Mouse (Mus musculus) right cerebral cortex, adult 2 months (tissue): ENCODE results near the gene Dzip1.

ENCODE experiments used
- DNase-seq, 2 experiments: peaks; one replicate each; pipeline ENCODE4 v3.0.0; 2021 to 2022; ENCODE audit warnings: low spot score in 2 of 2

Dzip1 gene

GRCm38 (mm10) chr14:118836145-118836544, 89.1 kb downstream of the Dzip1 start:
- no peak for DNase-seq

- no peak for DNase-seq
Observed at GRCm38 (mm10) chr14:118834313-118834712, 90.9 kb downstream of the Dzip1 start.

GRCm38 (mm10) chr14:118833241-118833640, 92.0 kb downstream of the Dzip1 start:
- no peak for DNase-seq

- DNase-seq = no peak
Observed at GRCm38 (mm10) chr14:118831597-118831996, 93.7 kb downstream of the Dzip1 start.

- DNase-seq = peak; percentile 47 to 51
Observed at GRCm38 (mm10) chr14:118829331-118830095, 95.7 kb downstream of the Dzip1 start.

GRCm38 (mm10) chr14:118827283-118827904, 97.9 kb downstream of the Dzip1 start:
- DNase-seq = no peak

- no peak for DNase-seq
Observed at GRCm38 (mm10) chr14:118826346-118826745, 98.9 kb downstream of the Dzip1 start.
